Mouse (Mus musculus) heart, postnatal 10 days (tissue): Measurements from ENCODE around the gene Smchd1. TPM values are rescaled to one million over a fixed set of nuclear protein-coding genes. Genes with fewer than 3 reads are reported as not detected.
"Not testable (repeated sequence)": the region's sequence is repeated elsewhere in the genome, so short reads cannot be mapped to it uniquely, and the experiment has no call there.

Source experiments
- DNase-seq, 2 experiments: peaks; one replicate each; pipeline ENCODE4 v3.0.0; 2021
- intact Hi-C: fragments of 180-260 bp; cut with DNase I; formaldehyde crosslinking; loops from one replicate; pipeline ENCODE4 v1.15.1; 2025
- total RNA-seq, 2 experiments: library from RNA; stranded (reverse); gene quantifications; 2 replicates each; pipeline ENCODE4 v1.2.3; 2021

Gene Smchd1
- total RNA-seq, 2 experiments from 2014 or later: 28.4 to 28.5 TPM

DNA sequence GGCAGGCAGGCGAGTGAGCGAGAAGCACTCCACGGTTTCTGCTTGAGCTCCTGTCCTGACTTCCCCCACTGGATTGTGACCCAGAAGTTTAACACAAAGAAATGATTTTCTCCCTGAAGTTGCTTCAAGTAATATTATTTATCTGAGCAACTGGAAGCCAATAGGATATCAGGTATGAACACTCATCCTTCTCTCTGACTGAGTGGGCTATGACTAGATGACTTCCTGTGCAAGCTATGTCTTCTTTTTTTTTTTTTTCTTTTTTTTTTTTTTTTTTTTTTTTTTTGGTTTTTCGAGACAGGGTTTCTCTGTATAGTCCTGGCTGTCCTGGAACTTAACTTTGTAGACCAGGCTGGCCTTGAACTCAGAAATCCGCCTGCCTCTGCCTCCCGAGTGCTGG is 17.8 kb downstream of the Smchd1 start:
- DNase-seq, intact Hi-C loops: not testable (repeated sequence)

DNA sequence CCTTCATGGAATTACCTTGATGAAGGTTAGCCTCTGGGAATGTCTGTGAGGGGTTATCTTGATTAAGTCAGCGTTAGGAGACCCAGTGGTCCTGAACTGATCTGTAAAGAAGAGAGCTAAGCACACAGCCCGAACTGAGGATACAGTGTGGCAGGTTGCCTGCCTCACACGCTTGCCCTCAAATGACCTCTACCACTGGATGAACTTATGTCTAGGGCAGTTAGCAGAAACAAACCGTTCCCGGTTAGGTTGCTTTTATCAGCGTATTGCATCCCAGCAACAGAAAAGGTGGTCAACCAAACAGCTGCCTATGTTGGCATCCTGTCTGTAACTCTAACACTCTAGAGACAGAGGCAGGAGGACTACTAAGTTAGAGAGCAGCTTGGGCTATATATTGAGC is 30.0 kb downstream of the Smchd1 start:
- DNase-seq: peak; percentile 39 to 60
- intact Hi-C loops: no loop called here

DNA sequence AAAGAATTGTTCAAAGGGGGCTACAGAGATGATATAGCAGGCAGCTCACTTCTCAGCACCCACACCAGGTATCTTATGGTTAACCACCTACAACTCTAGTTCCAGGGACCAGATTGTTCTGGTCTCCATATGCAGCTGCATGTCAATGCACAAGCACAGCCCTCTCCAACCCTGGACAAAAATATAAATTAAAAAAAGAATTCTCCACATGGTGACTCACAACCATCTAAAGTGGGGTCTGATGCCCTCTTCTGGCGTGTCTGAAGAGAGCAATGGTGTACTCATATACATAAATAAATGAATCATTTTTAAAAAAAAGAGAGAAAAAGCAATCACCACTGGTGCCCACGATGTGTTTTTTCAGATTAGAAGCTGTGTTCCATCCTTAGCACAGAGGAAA is 30.4 kb downstream of the Smchd1 start:
- intact Hi-C loops: no loop called here
- DNase-seq: peak; percentile 12 to 15

DNA sequence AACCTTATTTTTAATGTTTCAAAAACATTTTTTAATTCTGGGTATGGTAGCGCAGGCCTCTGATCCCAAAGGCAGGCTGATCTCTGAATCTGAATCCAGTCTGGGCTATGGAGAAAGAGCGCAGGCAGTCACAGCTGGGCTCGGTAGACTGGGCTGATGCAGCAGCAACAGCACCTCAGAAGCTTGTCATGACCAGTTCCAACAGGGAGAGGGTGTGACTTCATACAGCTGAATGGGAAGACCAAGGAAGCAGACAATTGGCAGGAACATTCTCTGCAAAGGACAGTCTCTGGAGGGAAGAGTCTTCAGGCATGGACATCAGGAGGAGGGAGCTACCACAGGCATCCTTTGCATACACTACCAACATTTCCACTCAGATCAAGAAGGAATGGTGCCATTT is 31.0 kb downstream of the Smchd1 start:
- DNase-seq: no peak

DNA sequence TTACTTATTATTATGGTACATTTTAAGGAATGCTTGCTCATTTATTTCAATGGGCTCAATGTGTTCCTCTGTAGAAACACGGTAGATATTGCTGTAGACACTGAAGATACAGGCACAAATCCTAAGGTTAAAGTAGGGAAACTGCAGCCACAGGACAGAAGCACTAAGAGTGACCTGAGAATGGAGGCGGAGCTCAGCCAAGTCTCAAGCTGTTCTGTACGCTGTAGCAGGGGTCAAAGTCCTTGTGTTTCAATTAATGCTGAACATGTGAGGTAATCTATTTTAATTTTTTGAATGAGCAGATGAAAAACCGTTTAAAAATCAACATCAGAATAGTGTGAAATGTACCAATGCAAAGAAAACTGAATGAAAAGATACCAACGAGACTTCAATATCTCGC is 31.9 kb downstream of the Smchd1 start:
- no peak for DNase-seq
- intact Hi-C loops: no loop called here

More for the DNA sequence above, 31.0 kb downstream of the Smchd1 start:
- intact Hi-C loops: no loop called here

DNA sequence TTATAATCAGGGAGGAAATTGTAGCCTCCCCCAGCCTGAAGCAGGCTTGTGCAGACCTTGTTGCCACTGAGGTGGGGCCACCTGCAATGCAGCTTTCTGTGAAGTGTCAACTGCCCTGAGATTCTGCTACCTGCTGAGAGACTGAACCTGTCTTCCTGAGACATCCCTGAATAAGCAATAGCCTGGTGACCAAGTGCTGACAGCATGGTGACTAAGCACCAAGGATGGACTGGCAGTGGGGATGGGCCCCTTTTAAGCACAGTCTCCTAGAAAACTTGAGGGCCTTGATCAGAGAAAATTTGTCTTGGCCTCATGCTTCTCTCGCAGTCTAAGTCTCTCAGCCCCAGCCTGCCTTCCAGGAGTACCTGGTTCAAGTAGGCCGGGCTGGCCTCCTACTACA is 52.6 kb downstream of the Smchd1 start:
- intact Hi-C loops, DNase-seq: not testable (repeated sequence)

DNA sequence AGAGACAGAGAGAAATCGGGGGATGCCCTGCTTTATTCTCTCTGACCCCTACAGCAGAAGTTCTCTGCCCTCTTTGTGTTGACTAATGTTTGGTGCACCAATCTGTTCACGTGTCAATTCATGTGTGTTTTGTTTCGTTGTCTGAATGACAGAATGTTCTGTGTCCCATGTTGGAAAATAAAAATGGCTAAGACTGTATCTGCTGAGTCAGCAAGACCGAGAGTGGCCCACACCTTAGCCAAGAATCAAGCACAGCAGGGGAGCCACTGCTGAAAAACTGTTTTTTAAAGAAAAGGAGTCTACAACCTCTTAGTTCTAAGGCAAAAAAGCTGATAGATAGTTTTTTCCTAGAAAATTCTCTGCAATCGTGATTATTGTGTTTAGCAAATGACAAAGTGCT is 55.7 kb downstream of the Smchd1 start:
- intact Hi-C loops, DNase-seq: not testable (repeated sequence)

DNA sequence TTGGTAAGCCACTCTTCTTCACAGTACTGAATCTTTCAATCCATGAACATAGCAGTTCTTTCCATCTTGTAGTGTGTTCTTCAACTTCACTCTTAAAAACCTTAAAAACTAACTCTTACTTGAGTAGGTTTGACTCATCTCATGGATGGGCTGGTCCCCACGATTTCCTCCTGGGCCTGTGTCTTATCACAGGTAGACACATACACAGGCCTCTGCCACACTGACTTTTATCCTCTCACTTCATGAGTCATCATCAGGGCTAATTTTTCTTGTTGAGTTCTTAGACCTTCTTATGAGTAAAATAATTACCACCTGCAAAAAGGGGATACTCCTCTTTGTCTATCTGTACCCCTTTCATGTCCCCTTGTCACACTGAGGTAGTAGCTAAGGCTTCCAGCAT is 58.1 kb downstream of the Smchd1 start:
- intact Hi-C loops: no loop called here
- DNase-seq: no peak

DNA sequence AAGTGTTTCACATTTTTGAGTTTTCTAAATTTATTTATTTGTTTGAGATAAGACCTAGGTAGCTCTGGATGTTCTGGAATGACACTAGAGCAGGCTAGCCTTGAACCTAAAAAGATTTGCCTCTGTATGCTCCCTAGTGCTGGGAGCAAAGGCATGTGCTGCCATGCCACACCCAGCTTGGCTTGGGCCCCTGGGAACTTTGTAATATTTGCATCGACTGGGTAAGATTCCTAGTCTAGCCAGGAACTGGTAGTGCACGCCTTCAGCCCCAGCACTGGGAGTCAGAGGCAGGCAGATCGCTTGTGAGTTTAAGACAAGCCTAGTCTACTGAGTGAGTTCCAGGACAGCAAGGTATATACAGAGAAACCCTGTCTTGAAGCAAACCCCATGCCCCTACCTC is 87.7 kb downstream of the Smchd1 start:
- intact Hi-C loops: no loop called here
- DNase-seq: no peak

DNA sequence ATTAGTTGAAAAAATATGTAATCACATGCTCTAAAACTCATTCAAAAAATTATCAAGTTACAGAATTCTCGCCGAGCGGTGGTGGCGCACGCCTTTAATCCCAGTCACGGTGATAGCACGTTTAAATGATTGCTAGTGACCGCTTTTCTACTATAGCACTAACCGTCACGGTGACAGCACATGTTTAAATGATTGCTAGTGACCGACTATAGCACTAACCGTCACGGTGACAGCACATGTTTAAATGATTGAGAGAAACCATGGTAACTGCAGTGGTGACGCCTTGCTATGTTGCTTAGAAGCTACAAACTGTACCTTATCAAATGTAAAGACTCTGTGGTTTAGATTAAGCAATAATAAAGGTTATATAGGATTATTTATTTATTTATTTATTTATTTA is 94.8 kb downstream of the Smchd1 start:
- intact Hi-C loops: no loop called here
- no peak for DNase-seq

DNA sequence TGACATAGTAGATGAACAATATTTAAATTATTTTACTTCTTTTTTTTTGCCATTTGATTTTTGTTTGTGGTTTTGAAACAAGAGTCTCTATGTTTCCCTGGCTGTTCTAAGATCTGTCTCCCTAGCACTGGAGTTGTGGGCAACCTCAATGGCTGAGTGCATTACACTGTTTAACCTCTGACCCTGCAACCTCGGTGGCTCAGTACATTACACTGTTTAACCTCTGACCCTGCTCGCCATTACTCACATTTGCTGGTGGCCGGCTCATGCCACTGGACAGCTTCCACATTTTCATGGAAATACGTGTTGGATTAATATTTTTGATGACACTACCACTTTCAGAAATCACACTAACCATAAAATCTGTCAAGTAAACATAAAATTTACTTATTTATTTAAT is 97.2 kb downstream of the Smchd1 start:
- intact Hi-C loops: no loop called here
- DNase-seq: no peak

DNA sequence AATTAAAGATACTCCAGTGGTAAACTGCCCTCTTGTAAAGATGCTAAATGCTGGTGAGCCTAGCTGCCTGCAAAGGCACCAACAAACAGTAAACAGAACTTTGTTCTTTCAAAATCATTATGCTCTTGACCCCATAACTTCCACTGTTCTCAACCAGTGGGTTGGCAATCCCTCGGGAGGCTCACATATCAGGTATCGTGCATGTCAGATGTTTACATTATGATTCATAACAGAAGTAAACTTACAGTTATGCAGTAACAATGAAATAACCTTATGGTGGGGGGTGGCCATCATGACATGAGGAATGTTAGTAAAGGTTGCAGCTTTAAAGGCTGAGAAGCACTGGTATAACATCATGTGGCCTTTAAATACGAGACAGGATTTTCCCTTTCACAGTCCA is 119.6 kb downstream of the Smchd1 start:
- intact Hi-C loops: no loop called here
- DNase-seq: no peak

DNA sequence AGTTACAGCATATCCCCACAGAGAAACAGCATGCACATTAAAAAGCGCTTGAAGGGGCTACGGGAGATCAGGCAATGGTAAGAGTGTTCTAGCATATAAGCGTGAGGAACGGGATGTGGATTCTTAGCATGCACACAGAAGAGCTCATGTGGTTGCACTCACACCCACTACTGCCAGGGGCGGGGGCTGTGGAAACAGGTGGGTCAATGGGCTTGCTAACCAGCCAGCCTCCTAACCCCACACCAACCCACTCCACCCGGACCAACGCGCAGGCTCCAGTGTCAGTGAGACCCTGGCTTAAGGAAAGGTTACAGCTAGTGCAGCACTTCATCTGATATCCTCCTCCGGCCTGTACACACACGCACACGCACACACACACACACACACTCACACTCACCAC is 120.9 kb downstream of the Smchd1 start:
- no peak for DNase-seq
- intact Hi-C loops: no loop called here

DNA sequence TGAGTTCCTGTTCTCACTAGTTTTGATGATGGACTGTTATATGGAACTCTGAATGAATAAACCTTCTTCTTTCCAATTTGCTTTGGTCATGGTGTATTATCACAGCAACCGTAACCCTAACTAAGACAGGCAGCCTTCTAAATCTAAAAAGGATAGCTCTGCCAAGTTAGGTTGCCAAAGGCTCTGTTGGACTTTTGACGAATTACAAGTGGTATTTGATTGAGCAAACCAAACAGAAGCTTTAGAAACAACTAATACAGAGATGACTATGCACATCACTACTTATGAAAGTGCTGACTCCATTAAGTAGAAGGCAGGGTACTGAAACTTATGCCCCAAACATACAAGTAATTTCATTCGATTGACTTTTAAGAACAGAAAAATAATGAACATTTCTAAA is 127.0 kb downstream of the Smchd1 start:
- DNase-seq: peak; percentile 17 to 19
- intact Hi-C loops: no loop called here

DNA sequence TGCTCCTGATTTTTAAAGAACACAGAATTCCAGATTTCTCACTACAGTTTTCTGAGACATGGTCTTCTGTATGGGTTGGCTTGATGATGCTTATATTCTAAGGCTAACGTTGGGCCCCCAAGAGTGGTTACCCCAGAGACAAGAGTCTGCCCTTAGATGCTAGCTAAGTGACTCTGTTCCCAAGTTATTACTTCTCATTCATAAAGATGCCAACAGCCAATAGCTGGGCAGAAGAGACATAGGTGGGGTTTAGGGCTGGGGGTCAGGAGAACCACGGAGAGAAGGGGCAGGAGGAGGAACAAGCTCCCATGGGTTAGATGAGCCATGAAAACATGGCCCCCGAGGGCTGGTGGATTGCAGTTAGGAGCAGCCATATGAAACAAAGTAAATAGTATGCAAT is 133.1 kb downstream of the Smchd1 start:
- no peak for DNase-seq
- intact Hi-C loops: no loop called here

DNA sequence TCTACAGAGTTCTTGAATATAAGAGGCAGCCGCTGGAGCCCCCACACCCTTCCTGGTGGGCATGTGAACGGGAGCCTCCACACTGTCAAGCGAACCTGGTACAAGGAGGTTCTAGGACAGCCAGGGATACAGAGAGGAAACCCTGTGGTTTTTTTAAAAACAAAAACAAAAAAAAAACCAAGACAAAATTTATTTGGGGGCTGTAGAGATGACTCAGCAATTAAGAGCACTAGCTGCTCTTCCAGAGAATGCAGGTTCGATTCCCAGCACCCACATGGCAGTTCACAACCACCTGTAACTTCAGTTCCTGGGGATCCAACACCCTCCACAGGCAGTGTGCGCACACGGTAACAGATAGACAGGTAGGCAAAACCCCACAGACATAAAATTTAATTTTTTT is 136.5 kb downstream of the Smchd1 start:
- DNase-seq: no peak
- intact Hi-C loops: no loop called here

DNA sequence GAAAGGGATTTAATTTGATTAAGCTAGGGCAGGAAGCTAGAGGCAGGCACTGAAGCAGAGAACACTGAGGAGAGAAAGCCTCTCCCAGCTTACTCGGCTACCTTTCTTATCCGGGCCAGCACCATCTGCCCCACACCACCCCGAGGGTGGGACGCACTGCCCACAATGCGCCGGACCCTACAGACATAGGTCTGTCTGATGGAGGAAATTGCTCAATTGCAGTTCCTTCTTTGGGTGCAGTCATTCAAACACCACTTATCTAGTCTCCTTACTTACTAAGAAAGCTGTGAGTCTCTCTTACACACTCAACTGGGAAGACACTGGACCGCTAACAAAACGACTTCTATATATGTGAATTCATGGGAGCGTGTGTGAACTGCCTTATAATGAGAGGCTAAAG is 137.6 kb downstream of the Smchd1 start:
- no peak for DNase-seq

DNA sequence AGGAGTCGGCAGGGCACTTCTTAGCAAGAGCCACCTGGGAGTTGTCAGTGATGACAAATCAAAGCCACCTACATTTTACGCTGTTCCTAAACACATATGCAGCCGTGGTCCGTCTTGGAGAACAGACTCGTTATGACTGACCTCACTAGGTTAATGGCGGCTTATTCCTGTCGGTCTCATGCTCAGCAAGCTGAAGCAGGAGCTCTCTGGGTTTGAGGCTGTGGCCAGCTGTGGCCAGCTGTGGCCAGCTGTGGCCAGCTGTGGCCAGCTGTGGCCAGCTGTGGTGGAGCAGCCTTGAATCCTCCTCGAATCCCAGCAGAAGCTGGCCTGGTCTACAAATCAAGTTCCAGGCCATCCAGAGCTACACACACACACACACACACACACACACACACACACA is 138.7 kb downstream of the Smchd1 start:
- DNase-seq: peak in 1 of 2 experiments; percentile 14
- intact Hi-C loops: no loop called here

More for the DNA sequence above, 137.6 kb downstream of the Smchd1 start:
- intact Hi-C loops: no loop called here

DNA sequence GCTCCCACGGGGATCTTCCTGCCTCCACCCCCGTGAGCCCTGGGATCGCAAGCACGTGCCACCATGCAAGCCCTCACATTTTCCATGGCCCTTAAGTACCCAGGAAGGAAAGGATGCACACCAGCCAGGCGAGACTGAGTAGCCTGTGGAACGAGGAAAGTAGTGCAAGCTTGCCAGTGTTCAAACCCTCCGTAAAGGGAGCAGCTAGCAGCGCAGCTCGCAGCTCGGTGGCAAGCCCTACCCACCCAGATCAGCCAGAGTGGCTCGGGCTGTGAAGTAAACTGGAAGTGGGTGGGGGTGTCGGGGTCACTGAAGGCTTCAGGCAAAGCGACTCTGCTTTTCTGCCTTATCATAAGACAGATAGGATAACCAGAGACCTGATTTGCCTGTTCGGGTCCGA is 142.8 kb downstream of the Smchd1 start:
- no peak for DNase-seq
- intact Hi-C loops: no loop called here

DNA sequence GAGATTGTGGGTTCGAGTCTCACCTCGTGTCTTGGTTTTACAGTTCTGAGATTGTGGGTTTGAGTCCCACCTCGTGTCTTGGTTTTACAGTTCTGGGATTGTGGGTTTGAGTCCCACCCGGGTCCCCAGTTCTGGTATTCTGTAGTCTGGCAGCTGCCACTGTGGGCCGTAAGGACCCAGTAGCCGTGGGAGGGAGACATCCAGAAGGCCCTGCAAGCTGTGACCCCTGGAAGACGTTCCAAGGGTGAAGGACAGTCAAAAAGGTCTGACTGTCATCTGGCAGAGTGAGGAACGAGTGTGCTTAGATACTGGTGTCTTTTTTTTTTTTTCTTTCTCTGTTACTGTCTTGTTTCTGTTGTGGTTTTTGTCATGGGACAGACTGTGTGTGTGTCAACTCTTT is 154.4 kb downstream of the Smchd1 start:
- DNase-seq, intact Hi-C loops: not testable (repeated sequence)

DNA sequence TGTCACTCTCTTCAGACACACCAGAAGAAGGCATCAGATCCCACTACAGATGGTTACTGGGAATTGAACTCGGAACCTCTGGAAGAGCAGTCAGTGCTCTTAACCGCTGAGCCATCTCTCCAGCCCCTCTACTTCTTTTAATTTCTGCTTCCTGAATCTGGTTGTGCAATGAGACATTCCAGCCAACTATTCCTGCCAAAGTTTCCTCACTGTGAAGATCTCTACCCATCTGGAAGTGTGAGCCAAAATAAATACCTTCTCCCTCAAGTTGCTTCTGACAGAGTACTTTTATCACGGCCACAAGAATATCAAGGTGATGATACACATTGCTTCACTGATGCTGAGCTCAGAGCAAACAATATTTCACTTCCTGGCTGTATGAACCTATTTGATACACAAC is 155.8 kb downstream of the Smchd1 start:
- intact Hi-C loops: no loop called here
- no peak for DNase-seq

DNA sequence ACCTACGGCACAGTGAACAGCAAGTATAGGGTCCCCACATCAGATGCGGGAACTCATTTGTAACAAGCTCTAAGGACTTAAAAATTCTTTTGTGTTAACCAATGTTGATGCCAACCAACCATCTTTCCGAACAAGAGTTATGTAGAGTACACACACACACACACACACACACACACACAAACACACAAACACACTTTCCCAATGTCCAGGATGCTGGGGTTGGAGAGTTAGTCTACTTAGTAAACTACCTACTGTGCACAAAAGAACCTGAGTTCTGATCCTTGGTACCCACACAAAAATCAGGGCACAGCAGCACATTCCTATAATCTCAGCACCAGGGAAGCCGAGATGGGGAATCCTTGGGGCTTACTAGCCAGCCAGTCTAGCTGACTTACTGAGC is 157.6 kb downstream of the Smchd1 start:
- intact Hi-C loops: no loop called here
- no peak for DNase-seq

DNA sequence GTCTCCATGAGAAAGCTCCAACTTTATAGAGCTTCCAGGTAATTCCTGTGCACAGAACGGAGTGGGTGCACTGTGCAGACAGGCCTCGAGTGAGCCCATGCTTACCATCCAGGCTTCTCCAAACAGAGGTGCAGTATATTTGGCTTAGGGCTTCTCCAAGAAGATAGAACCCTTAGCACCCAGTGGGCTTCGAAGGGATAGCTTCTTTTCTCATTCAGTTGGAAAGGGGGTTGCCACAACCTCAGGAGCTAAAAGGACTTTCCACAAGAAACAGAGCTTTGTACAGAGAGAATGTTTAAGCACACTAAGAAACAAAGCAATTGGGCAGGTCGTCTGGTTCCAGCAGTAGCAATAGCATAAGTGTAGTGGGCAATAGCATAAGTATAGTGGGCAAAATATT is 160.8 kb downstream of the Smchd1 start:
- intact Hi-C loops: no loop called here
- no peak for DNase-seq
